Mouse (Mus musculus): Measurements from ENCODE around the gene Man1b1. TPM values are rescaled to one million over a fixed set of nuclear protein-coding genes. Genes with fewer than 3 reads are reported as not detected.

The Man1b1 gene
- polyA plus RNA-seq, 1 experiment from 2014 or later, result 52.3 TPM

DNA sequence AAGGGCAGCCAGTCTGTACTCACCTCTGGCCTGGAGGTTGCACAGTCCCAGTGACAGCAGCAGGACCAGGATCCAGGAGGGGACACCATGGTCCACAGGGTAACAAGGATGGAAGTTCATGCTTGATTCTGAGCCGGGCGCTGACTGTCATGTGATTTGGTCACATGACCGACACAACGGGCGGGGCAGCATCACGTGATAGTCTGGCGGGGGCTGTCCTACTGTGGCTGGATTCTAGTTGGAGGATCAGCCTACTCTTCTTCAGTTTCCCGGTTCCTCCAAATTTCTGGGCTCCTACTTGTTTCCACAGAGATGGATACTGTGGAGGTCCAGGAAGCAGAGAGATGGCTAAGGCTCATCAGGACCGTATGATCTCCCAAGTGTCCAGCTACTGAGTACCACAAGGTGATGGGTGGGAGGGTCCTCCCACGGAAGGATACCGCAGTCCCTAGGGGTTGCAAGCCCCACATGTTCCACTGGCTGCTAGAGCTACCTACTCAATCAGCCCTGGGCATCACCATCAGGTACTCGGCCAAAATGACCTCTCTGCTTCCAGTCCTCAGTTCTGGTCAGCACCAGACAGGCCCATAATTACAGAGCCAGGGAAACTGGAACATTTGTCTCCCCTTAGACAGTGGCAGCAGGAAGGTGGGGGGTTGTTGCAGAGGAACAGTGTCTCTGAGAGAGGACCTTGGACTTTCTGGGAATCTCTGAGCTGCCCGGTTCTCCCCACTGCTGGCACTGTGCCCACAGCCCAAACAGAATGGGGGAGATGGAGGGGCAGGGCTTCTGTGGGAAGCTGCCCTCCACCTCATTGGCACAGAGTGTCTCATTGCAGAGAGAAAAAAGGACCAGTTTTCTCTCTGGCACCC is 24.3 kb downstream of the Man1b1 start, which contains the start of gene Dpp7:
Gene Dpp7 (minus strand): TSS at position 152 of the 872 bp plus-strand sequence.
- H3K36me3 ChIP-seq, result peaks cover 27% of the 10 kb centered on the region
- H3K9me3 ChIP-seq, result no peaks in the 10 kb centered on the region
- peak within 1 kb of the TSS; percentile 68 for H3K4me3 ChIP-seq
- peak; percentile 94 for DNase-seq (ENCODE audit: low spot score)
- peak within 1 kb of the TSS; percentile 48 for H3K27ac ChIP-seq
- WGBS, result 6% methylated on average over 13 of the region's 13 CpGs
- peaks cover 23% of the 10 kb centered on the region for H3K4me1 ChIP-seq
- H3K27me3 ChIP-seq (ENCODE audit: insufficient read depth, poor library complexity, severe bottlenecking), result peaks cover 4% of the 10 kb centered on the region; the same call in 1 of the 2 replicates

- Histone ChIP-seq H3K36me3 (no peaks in the 10 kb centered on the region; the same call in 1 of the 2 replicates), H3K9me3 (no peaks in the 10 kb centered on the region), H3K27me3 (ENCODE audit: insufficient read depth, poor library complexity, severe bottlenecking) (peaks cover 37% of the 10 kb centered on the region), H3K4me1 (peaks cover 23% of the 10 kb centered on the region), H3K27ac (no peak overlapping the region), H3K4me3 (no peak overlapping the region)
- WGBS, result 71% methylated on average over 4 of the region's 4 CpGs
- DNase-seq (ENCODE audit: low spot score), result no peak
Observed at GRCm38 (mm10) chr2:25359848-25360247, 27.7 kb downstream of the Man1b1 start.

GRCm38 (mm10) chr2:25363478-25364178 is 31.5 kb downstream of the Man1b1 start:
- Histone ChIP-seq H3K27me3 (ENCODE audit: insufficient read depth, poor library complexity, severe bottlenecking) (peaks cover 54% of the 10 kb centered on the region), H3K4me1 (peaks cover 12% of the 10 kb centered on the region; the same call in 1 of the 2 replicates), H3K9me3 (no peaks in the 10 kb centered on the region), H3K4me3 (no peak overlapping the region), H3K27ac (no peak overlapping the region), H3K36me3 (no peaks in the 10 kb centered on the region; the same call in 1 of the 2 replicates)
- WGBS, result 53% methylated on average over 13 of the region's 13 CpGs
- DNase-seq (ENCODE audit: low spot score), result no peak

DNA sequence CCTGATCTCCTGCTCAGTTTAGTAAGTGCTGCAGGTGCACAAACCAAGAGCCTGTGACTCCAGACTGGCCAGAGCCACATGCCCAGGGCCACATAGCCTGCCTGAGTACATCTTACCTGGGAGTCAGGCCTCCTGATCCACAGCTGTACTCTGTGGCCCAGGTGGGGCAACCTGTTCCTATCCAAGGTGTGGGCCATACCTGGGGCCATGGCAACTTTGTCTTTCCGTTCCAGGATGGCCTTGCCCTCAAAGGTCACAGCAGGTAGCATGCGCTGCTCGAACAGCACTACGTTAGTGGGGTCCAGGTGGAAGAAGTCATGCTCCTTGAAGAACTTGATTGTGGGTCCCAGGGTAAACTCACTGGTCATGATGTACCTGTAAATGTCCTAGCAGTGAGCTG is 32.2 kb downstream of the Man1b1 start:
- H3K27ac ChIP-seq, result no peak overlapping the region
- 0 out of 2 replicates have a peak overlapping the region, but pooled peaks have one; percentile 79 for H3K4me3 ChIP-seq

GRCm38 (mm10) chr2:25364761-25365090 is 32.6 kb downstream of the Man1b1 start:
- 27% methylated on average over 9 of the region's 9 CpGs for WGBS
- no peak overlapping the region for H3K27ac ChIP-seq
- no peaks in the 10 kb centered on the region for H3K9me3 ChIP-seq
- no peaks in the 10 kb centered on the region; the same call in 1 of the 2 replicates for H3K36me3 ChIP-seq
- peaks cover 12% of the 10 kb centered on the region; the same call in 1 of the 2 replicates for H3K4me1 ChIP-seq
- DNase-seq (ENCODE audit: low spot score), result no peak
- H3K4me3 ChIP-seq, result peak overlapping the region; percentile 79
- H3K27me3 ChIP-seq (ENCODE audit: insufficient read depth, poor library complexity, severe bottlenecking), result peaks cover 61% of the 10 kb centered on the region

More for the DNA sequence above, 32.2 kb downstream of the Man1b1 start:
- peaks cover 12% of the 10 kb centered on the region; the same call in 1 of the 2 replicates for H3K4me1 ChIP-seq
- no peak for DNase-seq (ENCODE audit: low spot score)
- WGBS, result 84% methylated on average over 4 of the region's 4 CpGs
- H3K27me3 ChIP-seq (ENCODE audit: insufficient read depth, poor library complexity, severe bottlenecking), result peaks cover 58% of the 10 kb centered on the region
- H3K36me3 ChIP-seq, result no peaks in the 10 kb centered on the region; the same call in 1 of the 2 replicates
- no peaks in the 10 kb centered on the region for H3K9me3 ChIP-seq

DNA sequence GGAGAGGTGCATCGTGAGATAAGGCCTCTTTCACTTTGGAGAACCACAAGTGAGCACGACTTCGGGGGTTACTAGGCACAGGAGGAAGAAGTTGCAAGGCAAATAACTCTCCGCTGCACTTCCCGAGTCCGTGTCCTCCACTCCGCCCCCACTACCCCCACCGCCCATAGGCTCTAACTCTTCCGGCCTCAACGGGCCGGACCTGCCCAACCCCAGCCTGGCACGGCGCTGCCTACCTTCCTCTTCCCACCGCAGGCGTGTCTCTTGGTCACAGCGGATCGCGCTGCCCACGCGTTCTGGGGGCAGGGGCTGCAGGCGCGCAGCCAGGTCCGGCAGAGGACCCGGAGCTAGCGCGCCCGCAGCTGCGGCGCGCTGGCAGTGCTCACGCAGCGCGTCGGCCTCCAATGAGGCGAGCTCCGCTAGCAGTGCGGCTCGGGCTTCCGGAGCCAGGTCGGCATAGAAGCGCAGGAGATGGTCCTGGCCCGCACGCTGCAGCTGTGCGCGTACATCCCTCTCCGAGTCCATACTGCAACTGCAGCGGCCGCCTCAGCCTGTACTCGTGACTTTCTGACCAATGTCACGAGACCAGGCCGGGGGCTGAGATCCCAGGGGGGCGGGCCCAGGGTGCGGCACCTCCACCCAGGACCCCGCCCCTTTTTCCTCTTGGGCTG is 33.1 kb downstream of the Man1b1 start, which contains the start of gene Uap1l1:
Gene Uap1l1 (minus strand): TSS at position 592 of the 671 bp plus-strand sequence.
- DNase-seq (ENCODE audit: low spot score), result peak; percentile 90
- Histone ChIP-seq H3K27me3 (ENCODE audit: insufficient read depth, poor library complexity, severe bottlenecking) (peaks cover 65% of the 10 kb centered on the region), H3K36me3 (no peaks in the 10 kb centered on the region; the same call in 1 of the 2 replicates), H3K9me3 (no peaks in the 10 kb centered on the region), H3K27ac (peak within 1 kb of the TSS; percentile 82), H3K4me1 (peaks cover 12% of the 10 kb centered on the region; the same call in 1 of the 2 replicates), H3K4me3 (peak within 1 kb of the TSS; percentile 79)
- WGBS, result under 1% methylated on average over 54 of the region's 54 CpGs

GRCm38 (mm10) chr2:25369996-25370395 is 37.9 kb downstream of the Man1b1 start:
- 76% methylated on average over 3 of the region's 3 CpGs for WGBS
- no peak for DNase-seq (ENCODE audit: low spot score)
- Histone ChIP-seq H3K4me3 (no peak overlapping the region), H3K27ac (no peak overlapping the region), H3K9me3 (no peaks in the 10 kb centered on the region), H3K27me3 (ENCODE audit: insufficient read depth, poor library complexity, severe bottlenecking) (peaks cover 31% of the 10 kb centered on the region), H3K36me3 (peaks cover 1% of the 10 kb centered on the region; the same call in 1 of the 2 replicates), H3K4me1 (peaks cover 33% of the 10 kb centered on the region)

GRCm38 (mm10) chr2:25371764-25372643 is 39.9 kb downstream of the Man1b1 start, which contains the start of gene Sapcd2:
TSS of gene Sapcd2 (plus strand) at chr2:25372321.
- DNase-seq (ENCODE audit: low spot score), result peak; percentile 97
- H3K36me3 ChIP-seq, result peaks cover 21% of the 10 kb centered on the region
- H3K27ac ChIP-seq, result peak within 1 kb of the TSS; percentile 90
- under 1% methylated on average over 65 of the region's 65 CpGs for WGBS
- H3K27me3 ChIP-seq (ENCODE audit: insufficient read depth, poor library complexity, severe bottlenecking), result peaks cover 20% of the 10 kb centered on the region; the same call in 1 of the 2 replicates
- H3K4me3 ChIP-seq, result peak within 1 kb of the TSS; percentile 87
- H3K4me1 ChIP-seq, result peaks cover 29% of the 10 kb centered on the region
- H3K9me3 ChIP-seq, result no peaks in the 10 kb centered on the region

DNA sequence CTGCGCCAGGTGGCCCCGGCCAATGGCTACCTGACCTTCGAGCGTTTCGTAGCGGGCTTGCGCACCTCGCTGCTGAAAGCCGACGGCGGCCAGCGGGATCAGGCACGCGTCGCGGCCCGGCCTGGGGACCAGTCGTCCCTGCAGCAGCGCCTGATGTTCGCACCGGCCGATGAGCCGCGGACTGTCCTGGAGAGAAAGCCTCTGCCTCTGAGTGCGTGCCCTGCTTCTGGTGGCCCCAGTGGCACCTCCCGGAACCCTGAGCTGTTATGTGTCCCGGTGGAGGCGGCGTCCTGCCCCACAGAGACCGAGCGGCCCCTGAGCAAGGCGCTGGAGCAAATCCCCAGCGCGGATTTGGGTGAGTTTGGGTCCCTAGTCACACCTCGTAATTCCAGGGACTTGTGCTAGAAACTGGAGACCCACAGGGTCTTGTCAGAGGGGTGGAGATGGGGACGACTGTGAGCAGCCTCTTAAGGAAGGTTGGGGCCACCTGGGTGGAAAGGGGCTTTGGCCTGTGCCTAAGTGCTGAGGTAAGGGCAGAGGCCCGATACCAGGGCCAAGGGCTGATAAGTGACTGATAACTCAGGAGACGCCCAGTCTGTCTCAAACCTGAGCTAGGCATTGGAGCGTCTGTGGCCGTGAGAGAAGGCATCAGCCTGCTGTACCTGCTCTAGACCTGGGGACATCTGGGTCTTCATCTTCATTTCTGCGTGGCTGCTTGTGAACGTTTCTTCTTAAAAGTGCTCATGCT is 40.7 kb downstream of the Man1b1 start:
- peak overlapping the region; percentile 87 for H3K4me3 ChIP-seq
- H3K4me1 ChIP-seq, result peaks cover 29% of the 10 kb centered on the region
- no peaks in the 10 kb centered on the region for H3K9me3 ChIP-seq
- DNase-seq (ENCODE audit: low spot score), result no peak
- peaks cover 20% of the 10 kb centered on the region; the same call in 1 of the 2 replicates for H3K27me3 ChIP-seq (ENCODE audit: insufficient read depth, poor library complexity, severe bottlenecking)
- peaks cover 28% of the 10 kb centered on the region for H3K36me3 ChIP-seq
- WGBS, result 3% methylated on average over 42 of the region's 42 CpGs
- H3K27ac ChIP-seq, result peak overlapping the region; percentile 90

GRCm38 (mm10) chr2:25373431-25373830 is 41.3 kb downstream of the Man1b1 start:
- Histone ChIP-seq H3K4me3 (peak overlapping the region; percentile 87), H3K36me3 (peaks cover 33% of the 10 kb centered on the region), H3K27ac (no peak overlapping the region), H3K27me3 (ENCODE audit: insufficient read depth, poor library complexity, severe bottlenecking) (peaks cover 16% of the 10 kb centered on the region; the same call in 1 of the 2 replicates), H3K4me1 (peaks cover 29% of the 10 kb centered on the region), H3K9me3 (no peaks in the 10 kb centered on the region)
- DNase-seq (ENCODE audit: low spot score), result no peak
- 33% methylated on average over 2 of the region's 2 CpGs for WGBS

- peaks cover 33% of the 10 kb centered on the region for H3K36me3 ChIP-seq
- no peak for DNase-seq (ENCODE audit: low spot score)
- H3K4me3 ChIP-seq, result no peak overlapping the region
- no peaks in the 10 kb centered on the region for H3K9me3 ChIP-seq
- H3K27me3 ChIP-seq (ENCODE audit: insufficient read depth, poor library complexity, severe bottlenecking), result no peaks in the 10 kb centered on the region
- peaks cover 28% of the 10 kb centered on the region for H3K4me1 ChIP-seq
- WGBS, result 51% methylated on average over 4 of the region's 4 CpGs
- H3K27ac ChIP-seq, result no peak overlapping the region
Observed at GRCm38 (mm10) chr2:25376589-25376988, 44.5 kb downstream of the Man1b1 start.
